Mouse (Mus musculus) megakaryocyte, adult 5-6 weeks (primary cell): ENCODE results near the gene Lsp1. TPM values are rescaled to one million over a fixed set of nuclear protein-coding genes. Genes with fewer than 3 reads are reported as not detected.

Experiments
- ATAC-seq: 2 replicates; pipeline ENCODE4 v1.8.0; 2016; ENCODE audit warnings: mild to moderate bottlenecking, inconsistent platforms; ENCODE audit not compliant: poor library complexity, severe bottlenecking
- total RNA-seq, 2 experiments: library from RNA; stranded (forward) in 1 of 2; stranded (reverse) in 1 of 2; fragments of 153-499, 151-499 nt in 1 of 2; fragments of 221-1000, 200-1000 nt in 1 of 2; gene quantifications; 2 replicates each; pipeline versions ENCODE4 v1.2.3 to v1.2.4; 2015 to 2017

Lsp1 gene
- total RNA-seq, 2 experiments from 2014 or later, result 1,304 to 1,314 TPM

DNA sequence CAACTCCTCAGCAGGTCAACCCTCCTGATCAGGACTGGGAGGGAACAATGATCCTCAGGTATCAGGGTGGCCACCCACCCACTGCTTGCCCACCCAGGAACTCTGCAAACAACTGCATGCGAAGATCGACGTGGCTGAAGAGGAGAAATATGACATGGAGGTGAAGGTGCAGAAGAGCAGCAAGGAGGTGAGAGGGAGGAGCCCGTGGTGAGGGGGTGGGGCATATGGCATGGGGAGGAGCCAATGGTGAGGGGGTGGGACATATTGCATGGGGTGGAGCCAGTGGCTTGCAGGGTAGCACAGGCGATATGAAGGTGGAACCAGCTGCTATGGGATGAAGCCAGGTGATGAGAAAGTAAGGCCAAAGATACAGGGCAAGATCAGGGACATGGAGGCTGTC lies 17.1 kb upstream of the Lsp1 start:
- no peak for ATAC-seq

GRCm38 (mm10) chr7:142444171-142444570 lies 16.4 kb upstream of the Lsp1 start:
- ATAC-seq, result 0 out of 2 replicates have a peak, but pooled peaks have one; percentile 6

DNA sequence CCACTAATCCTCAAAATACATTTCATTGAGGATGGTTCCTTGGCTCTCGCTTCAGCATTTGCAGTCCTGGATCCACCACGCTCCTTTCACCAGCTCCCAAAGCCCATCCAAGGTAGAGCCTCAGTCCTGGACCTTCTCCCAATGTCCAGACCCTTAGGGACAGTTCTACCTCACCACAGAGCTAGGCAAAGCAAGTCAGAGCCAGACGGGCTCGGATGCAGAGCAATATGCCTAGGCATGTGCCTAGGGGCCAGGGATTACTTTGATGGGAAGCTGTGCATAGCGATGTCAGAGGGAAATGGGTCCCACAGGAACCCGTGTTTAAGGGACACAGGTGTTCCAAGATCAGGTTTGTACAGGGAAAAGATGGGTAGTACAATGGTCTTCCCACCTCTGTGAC lies 15.3 kb upstream of the Lsp1 start:
- no peak for ATAC-seq

- no peak for ATAC-seq
Measured at GRCm38 (mm10) chr7:142446264-142446663, 14.3 kb upstream of the Lsp1 start.

- peak; percentile 93 for ATAC-seq
Measured at GRCm38 (mm10) chr7:142449038-142449617, 11.5 kb upstream of the Lsp1 start.

GRCm38 (mm10) chr7:142454706-142455105 lies 5.9 kb upstream of the Lsp1 start:
- no peak for ATAC-seq

GRCm38 (mm10) chr7:142455251-142455650 lies 5.4 kb upstream of the Lsp1 start:
- no peak for ATAC-seq

DNA sequence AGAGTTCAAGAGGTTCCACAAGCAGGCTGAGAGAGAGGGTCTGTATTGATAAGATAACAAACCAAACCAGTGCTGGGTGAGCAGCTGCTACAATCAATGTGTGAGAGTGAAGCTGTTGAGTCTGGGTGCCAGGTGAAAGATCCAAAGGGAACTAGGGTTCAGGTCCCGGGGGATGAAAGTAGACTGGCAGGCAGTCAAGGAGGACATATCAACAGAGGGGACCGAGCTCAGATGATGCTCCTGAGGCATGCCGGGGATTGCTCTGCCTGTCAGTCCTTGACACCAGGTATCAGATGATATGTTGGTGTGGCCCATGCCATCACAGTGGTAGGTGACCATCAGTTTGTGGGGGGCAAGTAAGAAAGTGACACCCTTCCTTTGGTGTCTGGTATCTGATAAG lies 3.8 kb upstream of the Lsp1 start:
- no peak for ATAC-seq

GRCm38 (mm10) chr7:142457227-142457811 lies 3.3 kb upstream of the Lsp1 start:
- ATAC-seq, result no peak

DNA sequence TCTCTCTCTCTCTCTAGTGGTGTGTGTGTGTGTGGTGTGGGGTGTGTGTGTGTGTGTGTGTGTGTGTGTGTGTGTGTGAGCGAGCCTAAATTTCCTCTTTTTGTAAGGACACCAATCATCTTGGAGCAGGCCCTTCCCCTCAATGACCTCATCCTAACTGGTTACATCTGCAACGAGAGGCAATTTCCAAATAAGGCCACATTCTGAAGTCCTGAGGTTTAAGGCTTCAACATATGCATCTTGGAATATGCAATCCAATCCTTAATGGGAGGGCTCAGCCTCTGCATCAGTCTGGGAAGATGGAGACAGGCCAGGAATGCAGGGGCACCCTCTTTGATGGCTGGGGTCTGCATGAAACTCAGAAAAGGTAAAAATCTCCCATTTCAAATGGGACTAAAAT lies 2.6 kb upstream of the Lsp1 start:
- peak; percentile 56 for ATAC-seq

DNA sequence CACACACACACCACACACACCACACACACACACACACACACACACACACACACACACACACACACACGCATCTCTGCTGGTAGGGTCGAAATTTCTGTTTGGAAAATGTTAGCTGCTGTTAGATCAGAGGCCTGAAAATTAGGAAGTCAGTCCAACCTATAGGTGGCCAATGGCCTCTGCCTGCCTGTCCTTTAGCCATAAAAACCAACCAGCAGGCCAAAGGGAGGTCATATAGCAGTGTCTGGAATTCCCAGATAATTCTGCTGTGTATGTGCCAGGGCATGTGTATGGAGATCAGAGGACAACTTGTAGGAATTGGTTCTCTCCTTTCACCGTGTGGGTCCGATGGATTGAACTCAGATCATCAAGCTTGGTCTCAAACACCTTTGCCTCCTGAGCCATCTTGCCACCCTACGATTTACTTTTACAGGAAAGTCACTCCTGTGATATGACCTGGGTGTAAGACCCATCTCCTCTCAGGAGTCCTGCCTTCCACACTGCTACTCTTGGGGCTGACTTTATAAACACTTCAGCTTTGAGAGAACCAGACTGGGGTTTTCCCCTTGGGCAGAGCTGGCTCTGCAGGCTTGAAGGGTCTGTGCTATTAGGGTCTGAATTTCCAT lies 1.8 kb upstream of the Lsp1 start:
- no peak for ATAC-seq

GRCm38 (mm10) chr7:142459299-142459691 lies 1.3 kb upstream of the Lsp1 start:
- no peak for ATAC-seq

DNA sequence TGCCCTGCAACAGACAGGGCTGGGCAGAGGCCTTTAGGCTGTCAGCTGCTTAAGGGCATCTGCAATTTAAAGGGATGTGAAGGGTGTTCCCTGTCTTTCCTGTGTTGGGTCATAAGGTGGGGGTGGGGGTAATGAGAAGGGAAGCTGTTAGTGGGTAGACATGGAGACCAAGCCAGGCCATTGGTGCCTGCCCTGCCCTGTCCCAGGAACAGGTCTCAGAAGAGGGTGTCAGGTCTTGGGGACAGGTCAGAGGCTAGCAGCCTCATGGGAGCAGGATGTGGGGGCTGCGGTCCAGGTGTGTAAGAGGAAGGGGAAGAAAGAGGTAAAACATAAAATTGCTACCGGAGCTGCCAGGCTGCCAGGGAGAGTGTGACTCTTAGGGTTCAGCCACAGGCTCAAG lies 837 bp downstream of the Lsp1 start:
- peak; percentile 60 for ATAC-seq

DNA sequence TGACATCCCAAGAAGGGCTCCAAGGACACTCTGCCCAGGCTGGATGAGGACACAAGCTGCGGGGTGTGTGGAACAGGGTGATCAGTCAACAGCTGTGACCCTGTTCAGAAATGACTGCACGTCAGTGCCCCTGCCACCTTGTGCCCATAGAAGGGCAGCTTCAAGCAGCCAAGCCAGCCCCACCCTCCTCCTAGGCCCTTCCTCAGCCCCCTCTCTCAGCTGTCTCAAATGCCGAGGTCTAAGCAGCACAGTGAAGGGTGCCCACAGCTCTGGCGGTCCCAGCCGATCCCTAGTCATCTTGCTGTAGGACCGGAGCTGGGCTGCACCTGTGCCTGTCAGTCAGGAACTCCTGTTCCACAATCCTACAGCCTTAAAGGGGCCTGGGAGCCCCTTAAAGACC lies 1.6 kb downstream of the Lsp1 start:
- no peak for ATAC-seq

DNA sequence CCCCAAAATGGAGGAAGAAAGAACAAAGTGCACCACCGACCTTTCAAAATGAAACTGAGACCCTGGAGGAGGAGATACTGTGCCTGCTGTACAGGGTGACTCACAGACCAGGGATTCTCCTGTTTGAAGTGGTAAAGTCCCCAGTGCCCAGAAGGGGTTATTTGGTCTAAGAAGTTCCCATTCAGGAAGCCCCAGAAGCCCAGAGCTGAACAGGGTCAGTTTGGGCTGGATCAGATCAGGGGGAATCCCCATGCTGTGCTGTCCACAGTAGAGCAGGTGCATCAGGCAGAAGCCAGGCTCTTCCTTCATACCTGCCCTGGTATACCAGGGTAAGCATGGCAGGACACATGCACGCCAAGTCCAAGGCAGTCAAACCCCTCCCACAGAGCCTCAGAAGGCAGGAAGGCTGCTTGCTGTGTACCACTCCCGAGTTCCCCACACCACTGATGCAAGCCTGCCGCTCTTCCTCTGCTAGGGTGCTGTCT lies 2.0 kb downstream of the Lsp1 start:
- ATAC-seq, result peak; percentile 22

- no peak for ATAC-seq
Measured at GRCm38 (mm10) chr7:142470171-142470691, 9.6 kb downstream of the Lsp1 start.

- ATAC-seq, result peak; percentile 27; the same call in 1 of the 2 replicates
Measured at GRCm38 (mm10) chr7:142470808-142471413, 10.3 kb downstream of the Lsp1 start.

GRCm38 (mm10) chr7:142471414-142471861 lies 10.8 kb downstream of the Lsp1 start:
- ATAC-seq, result no peak

DNA sequence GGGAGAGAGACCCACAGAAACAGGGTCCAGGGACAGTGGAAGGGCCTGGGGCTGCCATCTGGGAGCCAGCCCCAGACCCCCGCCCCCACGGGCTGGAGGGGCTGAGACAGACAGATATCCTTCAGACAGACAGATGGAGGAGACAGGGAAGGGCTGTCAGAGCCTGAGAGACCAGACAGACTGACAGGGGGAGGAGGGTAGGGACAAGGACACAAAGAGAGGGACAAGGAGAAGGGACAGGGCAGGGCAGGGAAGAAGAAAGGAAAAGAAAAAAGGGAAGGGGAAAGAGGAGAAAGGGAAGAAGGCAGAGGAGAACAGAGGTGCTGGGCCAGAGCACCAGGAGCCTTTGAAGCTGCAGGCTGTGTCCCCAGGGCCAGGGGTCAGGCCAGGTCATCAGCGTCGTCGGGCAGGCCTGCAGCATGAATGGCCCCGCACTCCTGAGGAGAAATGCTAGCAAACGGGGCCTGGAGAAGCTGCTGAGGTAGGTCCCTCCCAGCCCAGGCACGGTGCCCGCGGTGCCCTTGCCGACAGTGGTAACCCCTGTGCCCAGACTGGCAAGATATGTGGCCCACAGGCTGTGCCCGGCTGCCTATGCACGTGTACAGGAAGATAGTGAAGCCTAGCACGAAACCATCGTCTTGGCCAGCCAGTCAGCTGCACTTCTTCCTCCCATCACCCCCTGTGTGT lies 11.4 kb downstream of the Lsp1 start:
- no peak for ATAC-seq

- no peak for ATAC-seq
Measured at GRCm38 (mm10) chr7:142472936-142473335, 12.3 kb downstream of the Lsp1 start.

DNA sequence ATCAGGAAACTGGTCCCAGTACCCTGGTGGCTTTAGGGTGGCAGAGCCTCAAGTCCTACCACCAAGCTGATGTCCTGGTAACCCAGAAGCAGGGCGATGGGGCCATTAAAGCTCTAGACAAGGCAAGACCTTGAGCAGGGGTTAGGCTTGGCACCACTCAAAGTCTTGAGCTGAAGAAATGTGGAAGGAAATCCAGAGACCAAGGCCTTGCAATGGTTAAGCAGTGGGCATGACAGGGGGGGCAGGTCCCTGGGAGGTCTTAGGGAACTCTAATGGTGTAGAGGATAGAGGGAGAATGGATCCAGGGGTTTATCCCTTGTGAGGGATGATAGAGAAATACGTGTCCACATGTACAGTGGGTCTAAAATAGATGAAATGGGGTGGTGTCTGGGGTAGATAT lies 12.9 kb downstream of the Lsp1 start:
- no peak for ATAC-seq
